Mouse (Mus musculus) kidney, adult 11 months (tissue): ENCODE measurements around the gene Prrg2.

ENCODE experiments used
- DNase-seq: peaks from one replicate; pipeline ENCODE4 v3.0.0; 2022

Prrg2 gene

DNA sequence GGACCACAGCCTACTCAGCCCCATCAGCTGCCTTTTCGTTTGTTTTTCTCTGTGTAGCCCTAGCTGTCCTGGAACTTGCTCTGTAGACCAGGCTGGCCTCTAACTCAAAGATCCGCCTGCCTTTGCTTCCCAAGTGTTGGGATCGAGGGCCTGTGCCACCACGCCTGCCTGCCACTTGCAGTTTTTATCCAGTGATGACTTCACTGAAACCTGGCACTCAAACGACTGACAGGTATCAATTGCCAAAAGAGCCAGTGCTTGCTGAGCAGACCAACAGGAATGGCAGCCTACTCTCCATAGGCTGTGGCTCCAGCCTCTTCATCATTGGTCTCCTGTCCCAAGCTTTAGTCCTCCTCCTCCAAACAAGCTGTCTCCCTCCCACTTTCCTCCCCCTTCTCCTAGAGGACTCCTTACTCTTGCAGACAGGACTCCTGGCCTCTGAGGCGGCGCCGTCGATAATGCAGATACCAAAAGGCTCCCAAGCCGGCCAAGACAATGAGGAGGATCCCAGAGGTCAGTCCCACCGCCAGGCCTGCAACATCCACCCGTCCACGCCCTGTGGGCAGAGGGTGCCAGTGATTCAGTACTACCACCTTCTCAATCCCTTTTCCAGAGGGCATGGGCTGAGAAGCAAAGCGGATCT, 6.0 kb downstream of the Prrg2 start:
- no peak for DNase-seq

DNA sequence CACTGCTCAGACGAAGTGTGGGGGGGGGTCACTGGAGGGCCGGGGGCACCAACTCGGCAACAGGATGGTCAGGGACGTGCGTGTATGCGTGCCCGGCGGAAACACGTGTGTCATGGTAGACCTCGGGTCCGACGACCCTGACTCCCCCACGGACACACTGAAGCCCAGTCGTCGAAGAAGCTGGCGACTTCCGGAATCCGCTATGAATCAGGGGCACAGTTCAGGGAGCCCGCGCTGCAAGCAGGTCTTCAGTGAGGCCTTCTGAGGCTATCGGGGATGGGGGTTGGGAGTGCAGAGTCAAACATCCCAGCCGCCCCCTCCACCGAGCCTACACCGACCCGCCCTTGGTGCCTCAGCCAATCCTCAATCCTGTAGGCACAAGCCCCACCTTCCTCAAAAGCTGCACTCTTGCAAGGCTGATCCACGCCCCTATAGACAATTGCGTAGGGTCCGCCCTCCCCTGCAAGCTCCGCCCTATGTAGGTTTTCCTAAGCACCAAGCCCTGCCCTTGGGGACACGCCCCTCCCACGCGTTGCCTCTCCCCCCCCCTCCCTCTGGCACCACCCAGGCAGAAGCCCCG, 8.5 kb downstream of the Prrg2 start:
- peak; percentile 99 for DNase-seq

DNA sequence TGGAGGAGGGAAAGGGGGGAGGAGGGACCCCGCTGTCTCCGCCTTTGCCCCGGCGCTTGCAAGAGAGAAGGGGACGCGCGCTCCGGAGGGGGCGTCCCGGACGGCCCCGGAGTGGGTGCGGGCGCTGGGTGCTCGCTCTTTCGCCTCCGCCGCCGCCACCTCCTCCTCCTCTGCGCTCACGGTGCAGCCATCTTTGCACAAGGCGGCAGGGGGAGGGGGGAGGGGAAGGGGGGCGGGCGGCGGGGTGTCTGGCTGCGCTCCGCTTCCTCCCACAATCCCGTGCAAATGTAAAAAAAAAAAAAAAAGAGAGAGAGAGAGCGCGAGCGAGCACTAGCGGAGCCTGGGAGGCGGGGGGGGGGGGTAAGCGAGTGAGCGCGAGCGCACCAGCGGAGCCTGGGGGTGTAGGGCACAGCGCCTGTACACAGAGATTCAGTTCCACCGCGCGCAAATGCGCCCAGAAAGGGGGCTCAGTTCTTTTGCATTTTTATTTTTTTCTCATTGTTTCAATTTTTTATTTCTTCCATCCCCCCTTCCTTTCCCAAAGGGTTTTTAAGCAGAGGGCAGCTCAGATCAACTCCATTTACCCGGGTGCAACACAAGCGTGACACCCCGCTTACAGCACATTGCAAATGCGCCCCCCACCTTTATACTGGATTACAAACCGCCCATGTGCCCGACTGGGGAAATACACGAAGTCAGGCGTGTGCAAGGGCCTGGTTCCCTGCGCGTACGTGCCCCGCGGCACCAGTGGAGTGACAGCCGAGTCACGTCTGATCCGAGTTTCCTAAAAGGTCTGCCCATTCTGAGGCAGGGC, 9.2 kb downstream of the Prrg2 start:
- DNase-seq = peak; percentile 77

DNA sequence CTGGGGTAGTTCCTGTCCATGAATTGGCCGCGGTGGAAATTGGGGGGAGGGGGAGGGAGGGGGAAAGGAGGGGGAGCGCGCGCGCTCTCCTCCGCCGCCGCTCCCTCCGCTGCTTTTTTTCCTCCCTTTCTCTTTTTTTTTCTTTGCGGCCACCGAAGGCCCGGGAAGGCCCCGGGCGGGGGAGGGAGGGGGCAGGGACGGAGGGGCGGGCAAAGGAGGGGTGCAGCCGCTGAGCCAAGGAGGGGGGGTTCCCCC, 9.7 kb downstream of the Prrg2 start, which contains the start of gene Prr12:
Gene Prr12 (minus strand): TSS at position 20 of the 255 bp plus-strand sequence.
- no peak for DNase-seq

DNA sequence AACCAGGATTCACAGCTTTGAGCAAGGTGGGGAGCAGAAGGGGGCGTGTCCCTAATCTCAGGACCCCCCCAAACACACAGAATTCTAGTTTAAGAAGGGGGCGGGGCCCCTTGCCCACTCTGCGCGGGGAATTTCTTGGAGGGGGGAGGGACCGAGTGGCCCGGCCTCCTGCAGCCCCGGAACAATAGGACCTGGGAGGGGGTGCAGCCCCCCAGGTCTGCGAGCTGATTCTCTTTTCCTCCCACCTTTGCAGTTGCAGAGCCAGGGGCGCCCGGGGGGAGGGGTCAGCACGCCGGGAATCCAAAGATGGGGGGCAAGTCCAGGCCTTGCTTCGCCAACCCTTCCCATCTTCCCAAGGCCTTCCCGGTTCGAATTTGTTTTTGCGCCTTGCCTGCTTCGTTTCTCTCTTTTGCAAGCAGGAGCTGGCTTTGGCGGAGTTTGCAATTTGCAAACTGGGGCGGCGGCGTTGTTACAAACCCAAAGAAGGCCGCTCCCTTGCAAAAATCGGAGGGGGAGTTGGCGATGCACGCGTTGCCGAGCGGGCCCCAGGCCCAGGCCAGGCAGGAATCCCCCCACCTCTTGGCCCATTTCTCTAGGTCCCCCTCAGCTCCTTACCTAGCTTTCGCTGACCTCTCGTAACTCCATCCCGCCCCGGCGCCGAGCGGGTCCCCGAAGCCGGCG, 10.2 kb downstream of the Prrg2 start:
- peak; percentile 45 for DNase-seq

DNA sequence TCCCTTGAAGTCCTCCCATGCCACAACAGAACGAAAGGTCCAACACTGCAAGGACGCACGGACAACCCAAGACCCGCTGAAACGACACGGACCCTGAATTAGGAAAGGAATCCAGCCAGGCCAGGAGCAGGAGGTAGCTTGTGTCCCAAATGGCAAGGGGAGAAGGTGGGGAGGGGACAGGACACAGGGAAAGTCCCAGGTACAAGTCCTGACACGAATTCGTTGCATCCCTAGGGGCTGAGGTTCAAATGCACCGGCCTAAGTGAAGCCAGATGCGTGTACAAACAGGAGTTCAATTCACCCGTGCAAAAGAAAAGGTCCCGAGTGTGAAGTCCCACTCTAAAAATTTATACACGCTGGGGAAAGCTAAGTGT, 10.9 kb downstream of the Prrg2 start:
- DNase-seq = no peak

DNA sequence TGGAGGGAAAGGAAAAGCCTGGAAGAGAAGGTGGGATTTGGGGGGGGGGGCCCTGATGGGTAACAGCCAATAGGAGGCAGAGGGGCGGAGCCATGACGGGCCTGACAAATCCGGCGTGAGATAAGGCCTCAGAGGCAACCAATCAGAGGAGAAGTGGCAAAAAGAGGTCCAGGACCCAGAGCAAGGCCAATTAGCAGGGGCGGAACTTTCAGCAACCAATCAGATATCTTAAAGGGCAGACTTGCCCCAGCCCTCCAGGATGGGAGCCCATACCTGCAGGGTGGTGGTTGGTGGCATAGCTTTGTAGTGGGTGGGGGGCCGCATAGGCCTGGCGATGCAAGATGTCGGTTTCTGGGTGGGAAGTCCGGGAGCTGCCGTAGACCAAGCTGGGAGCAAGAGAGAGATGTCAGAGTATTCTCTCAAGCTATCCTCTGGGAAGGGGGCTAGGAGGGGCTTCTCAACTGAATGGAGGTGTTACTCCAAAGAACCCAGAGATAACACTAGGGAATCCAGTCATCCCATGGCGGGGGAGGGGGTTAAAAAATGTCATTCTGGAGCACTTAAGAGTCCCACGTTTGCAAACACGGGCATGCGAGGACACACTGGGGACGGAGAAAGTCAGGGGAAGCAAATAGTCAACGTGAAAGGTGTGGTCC, 11.4 kb downstream of the Prrg2 start:
- DNase-seq = peak; percentile 75

DNA sequence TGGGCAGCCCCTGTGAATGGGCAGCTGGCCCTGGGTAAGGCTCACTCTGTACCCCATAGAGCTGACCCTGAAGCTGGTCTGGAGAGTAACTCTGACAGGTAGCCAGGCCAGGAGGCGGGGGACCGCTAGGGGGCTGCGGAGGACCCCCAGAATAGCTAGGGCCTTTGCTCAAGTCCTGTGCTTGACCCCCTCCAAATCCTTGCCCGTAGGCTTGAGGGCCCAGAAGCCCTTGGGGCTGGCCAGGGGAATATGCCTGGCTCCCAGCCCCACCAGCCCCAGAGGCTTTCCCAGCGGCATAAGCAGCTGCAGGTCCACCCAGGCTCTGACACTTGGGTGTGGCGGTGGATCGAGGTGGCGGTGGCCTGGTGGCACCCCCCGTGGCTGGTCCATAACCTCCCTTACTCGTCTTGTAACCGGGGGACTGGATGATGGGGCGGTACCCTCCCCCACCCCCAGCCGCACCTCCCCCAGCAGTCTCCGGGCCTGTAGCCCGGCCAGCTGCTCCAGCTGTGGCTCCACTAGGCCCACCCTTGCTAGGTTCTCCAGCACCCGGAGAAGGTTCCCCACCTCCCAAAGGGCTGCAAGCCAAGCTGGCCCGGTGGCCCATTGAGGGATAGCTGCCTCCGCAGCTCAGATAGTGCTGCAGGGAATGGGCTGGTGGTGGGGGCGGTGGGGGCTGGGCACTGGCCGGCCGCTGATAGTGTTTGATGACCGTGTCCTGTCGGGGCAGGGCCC, 13.4 kb downstream of the Prrg2 start:
- no peak for DNase-seq

DNA sequence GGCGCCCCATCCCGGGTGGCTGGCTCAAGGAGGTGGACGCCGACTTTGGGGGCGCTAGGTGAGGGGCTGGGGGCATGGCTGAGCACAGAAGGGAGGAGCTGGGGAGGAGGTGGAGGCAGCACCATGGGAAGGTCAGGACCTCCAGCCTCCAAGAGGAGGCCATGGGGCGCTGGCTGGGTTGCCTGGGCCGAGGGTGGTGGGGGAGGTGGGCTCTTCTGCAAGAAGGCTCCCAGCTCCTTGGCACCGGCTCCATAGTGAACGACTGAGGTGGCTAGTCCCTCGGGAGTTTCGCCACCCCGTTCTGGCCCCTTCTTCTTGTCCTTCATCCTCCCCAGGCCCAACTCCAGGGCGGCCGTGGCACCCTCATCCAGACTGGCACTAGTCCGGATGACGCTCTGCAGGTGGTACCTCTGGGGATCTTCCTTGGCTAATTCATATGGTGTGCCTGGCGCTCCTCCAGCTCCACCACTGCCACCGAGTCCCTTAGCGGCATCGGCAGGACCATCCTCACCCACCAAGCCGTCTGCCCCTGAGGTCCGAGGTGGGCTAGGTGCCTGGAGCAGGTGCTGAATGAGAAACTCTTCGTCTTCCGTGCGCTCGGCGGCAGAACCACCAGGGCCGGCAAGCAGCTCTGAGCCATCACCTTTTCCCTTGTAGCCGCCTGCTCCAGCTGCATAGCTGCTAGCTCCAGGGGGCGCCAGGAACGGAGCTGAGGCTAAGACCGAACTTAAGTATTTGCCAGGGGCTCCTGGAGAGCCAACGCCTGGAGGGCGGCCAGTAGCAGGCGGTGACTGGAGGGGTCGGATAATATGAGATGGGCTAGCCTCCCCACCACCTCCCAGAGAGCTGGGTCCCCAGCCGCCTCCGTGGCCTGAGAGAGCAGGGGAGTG, 14.2 kb downstream of the Prrg2 start:
- no peak for DNase-seq

DNA sequence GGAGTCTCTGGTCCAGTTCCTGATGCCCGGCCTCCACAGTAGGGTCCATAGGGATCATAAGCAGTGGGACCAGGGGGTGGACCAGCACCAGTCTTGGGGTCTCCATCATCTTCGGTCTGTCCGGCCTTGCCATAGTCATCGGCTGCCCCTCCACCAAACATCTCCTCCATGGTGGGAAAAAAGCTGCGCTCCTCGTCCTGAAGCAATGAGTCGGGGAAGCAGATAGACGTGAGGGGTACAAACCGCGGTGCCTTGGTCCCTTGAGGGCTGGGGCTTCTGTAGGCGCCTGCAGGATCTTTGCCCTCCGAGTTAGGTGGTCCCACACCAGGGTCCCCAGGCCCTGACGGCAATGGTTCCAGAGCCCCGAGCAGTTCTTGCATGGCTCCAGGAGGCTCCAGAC, 15.0 kb downstream of the Prrg2 start:
- no peak for DNase-seq

DNA sequence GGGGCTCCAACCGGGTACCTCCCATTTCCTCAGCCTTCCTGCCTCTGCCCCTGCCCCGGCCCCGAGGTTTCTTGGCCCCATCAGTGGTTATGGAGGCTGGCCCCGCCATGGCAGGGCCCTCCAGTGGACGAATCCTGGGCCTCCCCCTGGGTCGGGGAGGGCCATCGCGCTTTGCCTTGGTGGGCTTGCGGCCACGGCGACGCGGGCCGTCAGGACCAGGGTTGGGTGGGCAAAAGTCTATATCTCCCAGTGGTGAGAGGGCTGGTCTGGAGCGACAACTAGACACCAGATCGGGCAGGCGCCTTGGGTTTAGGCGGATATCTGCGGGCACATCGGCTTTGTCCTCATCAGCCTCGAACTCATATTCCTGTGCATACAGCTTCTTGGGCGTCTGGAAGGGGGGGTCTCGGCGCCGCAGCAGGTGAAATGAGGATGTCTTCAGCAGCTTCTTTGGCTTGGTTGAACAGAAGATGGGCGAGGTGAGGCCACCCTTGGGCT, 15.6 kb downstream of the Prrg2 start:
- DNase-seq = no peak

DNA sequence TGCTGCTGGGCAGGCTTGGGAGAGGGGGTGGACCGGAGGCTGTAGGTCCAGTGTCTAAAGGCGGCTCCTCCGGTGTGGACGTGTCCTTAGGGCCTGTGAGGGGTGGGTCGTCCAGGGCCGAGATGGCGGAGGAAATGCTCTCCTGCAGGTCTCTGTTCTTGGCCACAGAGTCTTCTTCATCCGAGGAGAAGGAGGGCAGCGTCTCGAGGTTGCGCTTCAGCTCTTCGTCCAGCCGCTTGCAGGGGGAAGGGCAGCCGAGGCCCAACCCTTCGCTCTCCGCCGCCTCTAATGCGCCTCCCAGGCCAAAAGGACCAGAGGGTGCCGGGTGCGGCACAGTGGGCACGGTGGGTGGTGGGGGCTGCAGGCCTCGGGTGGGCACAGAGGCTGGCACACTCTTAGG, 16.7 kb downstream of the Prrg2 start:
- no peak for DNase-seq

DNA sequence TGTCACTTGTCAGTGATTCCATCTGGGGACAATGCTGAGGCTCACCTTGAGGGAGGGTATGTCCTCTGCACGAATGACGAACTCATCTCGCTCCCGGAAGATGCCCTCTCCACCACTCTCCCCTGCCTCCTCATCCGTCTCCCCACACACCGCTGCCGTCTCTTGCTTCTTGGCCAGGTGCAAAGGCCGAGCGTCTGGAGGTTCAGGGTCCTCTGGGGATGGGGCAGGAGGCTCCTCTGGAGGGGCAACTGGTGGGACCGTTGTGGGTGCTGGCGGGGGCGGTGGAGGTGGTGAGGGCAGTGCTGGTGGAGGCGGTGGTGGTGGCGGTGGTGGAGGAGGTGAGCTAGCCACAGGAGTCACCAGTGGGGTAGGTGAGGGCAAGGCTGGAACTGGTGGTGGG, 19.2 kb downstream of the Prrg2 start:
- no peak for DNase-seq

DNA sequence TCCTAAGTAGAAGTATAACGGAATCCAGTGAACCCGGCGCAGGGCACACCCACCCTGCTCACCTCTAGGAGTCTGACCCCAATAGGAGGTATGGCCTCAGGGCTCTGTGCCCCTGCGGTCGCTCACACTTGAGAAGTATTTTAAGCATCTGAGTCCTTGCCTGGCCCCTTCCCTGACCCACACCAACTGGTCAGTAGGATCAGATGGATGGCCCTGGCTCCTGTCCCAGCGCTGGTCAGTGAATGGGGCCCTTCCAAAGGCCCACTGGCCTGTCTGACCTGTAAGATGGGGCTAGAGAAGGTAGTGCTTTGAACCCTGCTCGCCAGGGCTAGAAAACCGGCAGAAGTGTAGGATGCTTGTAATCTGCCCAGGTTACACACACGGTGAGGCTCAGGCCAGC, 21.6 kb downstream of the Prrg2 start:
- no peak for DNase-seq

DNA sequence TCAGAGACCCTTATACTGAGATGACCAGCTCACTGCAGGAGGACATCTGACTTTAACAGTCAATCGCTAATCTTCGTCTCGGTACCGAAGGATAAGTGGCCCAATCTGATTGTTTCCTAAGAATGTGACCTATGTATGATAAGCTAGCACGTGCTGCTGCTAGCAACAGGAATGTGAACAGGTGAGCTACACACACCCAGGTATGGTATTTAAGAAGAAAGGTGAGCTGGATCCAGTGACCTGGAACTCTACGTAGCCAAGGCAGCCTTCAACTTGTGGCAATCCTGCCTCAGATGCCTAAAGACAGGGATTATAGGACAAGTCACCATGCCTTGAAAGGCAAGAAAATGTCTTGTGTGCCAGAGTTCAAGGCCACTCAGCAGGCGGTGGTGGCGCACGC, 24.1 kb downstream of the Prrg2 start:
- no peak for DNase-seq

DNA sequence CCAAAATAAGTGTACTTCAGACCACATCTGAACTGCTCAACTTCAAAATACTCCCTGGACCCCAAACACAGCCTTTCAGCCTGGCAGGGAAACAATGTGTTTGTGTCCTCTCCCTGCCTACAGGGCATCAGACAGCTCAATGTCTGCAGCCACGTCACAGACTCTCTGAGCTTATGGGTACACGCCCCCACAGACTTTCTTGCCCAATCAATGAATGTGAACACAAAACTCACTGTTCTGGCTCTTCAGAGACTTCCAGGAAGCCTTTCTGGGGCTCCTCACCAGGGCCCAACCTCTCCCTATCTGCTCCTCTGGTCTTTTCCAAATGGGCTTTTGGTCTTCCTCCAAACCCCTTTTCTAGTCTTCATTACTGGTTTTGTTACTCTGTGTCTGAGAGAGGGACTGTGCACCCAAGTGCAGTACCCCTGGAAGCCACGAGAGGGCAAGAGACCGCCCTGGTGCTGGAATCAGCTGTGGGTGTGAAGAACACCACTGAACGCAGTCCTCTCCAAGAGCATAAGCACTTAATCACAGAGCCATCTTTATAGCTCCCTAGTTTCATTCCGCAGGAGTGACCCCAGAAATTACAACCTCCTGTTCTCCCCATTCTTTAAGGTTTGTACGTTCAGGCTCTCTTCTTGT, 24.6 kb downstream of the Prrg2 start:
- no peak for DNase-seq

DNA sequence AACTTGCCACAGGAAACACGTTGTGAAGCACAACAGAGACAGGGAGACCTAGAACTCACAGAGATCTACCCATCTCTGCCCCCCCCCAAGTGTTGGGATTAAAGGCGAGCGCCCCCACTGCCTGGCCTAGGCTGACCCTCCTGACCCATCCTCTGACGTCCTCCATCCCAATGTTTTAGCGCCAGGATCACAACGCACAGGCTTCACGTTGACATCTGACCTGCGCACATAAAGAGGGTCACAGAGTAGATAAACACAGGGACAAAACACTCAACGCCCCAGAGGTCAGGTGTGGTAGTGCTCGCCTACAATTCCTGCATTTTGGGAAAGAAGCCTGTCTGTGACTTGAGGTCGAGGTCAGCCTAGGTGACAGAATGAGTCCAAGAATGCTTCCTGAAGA, 25.8 kb downstream of the Prrg2 start:
- DNase-seq = no peak

DNA sequence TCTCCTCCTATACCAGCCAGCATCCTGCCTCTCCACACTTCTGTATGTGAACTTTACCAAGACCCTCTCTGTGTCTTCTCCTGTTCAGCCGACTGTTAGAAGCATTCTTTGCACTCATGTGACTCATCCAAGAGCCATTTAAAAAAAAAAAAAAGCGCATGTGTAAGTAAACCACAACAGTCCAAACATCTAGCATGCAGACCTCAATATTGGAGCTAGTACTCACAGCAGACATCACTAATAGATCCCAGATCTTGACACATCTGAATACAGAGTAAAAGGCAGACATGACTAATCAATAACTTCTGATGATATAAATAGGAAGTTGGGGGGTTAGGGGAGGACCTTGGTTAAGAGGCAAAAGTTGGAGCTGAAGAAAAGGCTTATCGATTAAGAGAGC, 26.8 kb downstream of the Prrg2 start:
- DNase-seq = no peak

DNA sequence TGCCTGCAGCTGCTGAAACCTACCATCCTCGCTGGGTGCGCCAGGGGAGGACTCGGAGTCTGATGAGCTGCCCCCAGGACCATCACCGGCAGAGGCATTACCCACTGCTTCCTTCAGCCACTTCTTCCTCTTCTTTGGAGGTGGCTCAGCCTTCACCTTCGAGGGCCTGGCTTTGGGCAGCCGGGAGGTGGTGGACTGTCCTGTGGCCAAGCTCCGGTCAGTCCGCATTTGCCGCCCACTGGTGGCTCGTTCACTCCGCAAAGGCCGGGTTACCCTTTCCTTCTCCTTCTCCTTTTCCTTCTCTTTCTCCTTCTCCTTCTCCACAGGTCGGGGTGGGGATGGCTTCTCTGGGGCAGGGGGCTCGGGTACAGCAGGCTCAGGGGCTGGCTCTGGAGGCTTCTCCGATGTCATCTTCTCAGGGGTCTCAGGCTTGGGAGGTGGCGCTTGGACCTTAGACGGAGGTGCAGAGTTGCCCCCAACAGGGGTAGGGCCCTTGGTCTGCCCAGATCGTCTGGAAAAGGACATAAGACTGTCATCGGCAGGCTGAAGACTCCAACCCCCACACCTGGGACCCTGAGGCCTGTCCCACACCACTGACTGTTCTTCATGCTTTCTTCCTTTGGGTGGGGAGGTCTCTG, 28.6 kb downstream of the Prrg2 start:
- no peak for DNase-seq

DNA sequence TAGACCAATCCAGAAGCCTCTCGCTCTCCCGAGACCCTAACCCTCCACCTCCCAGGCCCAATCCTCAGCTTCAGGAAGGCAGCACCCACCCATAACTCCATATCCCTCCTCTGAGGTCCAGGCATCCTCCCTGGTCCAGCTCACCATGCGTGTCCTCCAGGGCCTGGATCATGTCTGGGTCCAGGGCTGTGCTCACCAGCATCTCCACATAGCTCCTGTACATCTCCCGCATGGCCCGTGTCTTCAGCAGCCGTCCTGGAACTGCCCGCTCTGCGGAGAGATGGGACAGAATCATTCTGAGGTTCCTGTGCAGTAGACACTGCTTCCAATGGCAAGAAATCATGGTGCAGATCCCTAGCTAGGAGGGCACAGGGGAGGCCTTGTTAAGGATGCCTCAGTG, 31.6 kb downstream of the Prrg2 start:
- DNase-seq = no peak

DNA sequence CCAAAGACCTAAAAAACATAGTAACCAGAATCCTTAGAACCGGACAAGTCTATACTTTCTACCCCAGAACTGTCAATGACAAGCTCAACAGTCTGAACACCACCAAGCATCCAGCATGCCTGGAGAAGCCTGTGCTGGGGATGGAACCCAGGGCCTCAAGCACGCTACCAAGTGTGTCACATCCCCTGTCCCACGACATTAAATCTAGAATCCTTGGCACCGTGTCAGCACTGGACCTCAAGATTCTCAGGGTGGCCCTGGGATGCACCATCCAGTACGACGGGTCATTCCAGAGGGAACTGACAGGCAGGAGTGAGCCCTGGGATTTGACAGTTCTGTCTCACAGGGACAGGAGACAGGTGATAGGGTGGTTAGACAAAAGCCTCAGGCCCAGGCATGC, 32.5 kb downstream of the Prrg2 start:
- DNase-seq = no peak
